Mouse (Mus musculus): ENCODE data around the gene Ell2.

DNA sequence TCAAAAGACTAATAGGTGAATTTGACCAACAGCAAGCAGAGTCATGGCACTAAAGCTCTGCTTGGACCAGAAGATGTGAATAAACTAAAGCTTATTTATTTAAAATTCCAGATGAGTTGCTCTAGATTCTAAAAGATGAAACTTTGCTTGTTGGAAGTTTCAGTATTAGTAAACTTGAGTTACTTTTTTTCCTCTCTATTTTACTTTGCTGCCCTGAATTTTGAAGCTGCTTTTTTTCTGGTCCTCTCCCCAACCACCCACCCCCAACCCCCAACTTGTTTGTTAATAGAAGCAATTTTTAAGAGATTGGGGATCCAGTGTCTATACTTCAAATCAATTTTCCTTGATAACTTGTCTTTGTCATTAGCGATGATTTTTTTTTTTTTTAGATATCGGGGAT, 64.2 kb downstream of the Ell2 start:
- TF ChIP-seq CTCF (IDR thresholded peaks at IDR 0.05; ENCODE audit: extremely low read depth, insufficient read depth, insufficient read length, insufficient replicate concordance) (no peak), POLR2A (IDR thresholded peaks at IDR 0.05; ENCODE audit: low read depth, low read length) (no peak)
